Mouse (Mus musculus): ENCODE results near the gene Lipe.

The Lipe gene

DNA sequence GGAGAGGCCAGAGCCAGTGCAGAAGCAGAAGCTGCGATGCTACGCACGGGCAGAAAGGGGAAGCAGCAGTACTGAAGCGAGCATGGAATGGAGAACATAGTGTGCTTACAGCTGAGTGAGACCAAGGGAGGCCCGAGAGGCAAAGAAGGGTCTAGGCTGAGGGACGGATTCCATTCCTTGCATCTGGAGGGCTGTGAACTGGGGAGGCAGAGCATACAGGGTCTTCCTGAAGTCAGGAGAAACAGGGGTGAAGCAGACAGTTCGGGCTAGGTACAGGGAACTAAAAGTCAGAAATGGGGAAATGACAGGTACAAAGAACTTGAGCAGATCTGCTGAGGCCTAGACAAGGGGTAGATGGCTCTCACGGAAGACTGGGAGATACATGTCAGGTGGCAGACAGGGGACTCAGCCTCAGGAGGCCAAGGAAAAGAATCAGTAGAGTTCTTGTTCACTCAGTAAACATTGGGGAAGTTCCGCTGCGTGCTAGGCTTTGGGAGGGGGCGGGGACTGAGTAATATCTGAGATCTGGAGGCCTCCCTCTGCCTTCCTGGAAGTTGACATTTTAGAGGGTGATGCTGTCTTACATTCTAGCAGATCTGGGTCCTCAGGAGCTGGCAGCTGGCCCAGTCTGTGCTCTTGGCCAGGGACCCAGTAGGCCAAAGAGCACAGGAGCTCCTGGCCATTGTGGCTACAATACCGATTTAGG is 12.5 kb downstream of the Lipe start:
- peak; percentile 93 for DNase-seq

DNA sequence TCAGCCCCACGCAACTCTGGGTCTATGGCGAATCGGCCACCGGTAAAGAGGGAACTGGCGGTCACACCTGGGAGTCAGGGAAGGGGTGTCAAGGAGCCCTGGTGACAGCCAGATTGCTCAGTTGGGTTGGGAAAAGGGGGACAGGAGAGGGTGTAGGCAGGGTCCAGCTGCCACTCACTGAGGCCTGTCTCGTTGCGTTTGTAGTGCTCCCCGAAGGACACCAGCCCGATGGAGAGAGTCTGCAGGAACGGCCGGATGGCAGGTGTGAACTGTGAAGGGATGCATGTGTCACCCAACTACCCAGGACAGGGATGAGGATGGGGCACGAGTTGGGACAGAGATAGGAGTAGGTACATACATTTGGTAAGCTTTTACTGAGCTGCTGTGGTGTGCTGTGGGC is 13.3 kb downstream of the Lipe start:
- DNase-seq: no peak

DNA sequence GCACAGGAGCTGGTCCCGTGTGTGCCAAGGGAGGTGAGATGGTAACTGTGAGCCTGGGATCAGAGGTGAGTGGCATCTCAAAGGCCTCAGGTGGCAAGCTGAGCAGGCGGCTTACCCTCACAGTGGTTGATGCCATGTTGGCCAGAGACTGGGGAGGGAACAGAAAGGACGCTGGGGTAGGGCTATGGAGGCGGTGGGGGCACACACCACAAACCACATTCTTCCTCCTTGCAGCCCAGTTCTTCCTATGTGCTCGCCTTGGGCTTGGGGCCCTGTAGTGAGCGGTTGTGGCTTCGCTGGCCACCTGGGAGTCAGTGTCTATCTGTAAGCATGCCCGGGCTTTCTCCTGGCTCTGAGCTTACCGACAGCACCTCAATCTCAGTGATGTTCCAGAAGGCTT is 13.7 kb downstream of the Lipe start:
- DNase-seq: no peak

DNA sequence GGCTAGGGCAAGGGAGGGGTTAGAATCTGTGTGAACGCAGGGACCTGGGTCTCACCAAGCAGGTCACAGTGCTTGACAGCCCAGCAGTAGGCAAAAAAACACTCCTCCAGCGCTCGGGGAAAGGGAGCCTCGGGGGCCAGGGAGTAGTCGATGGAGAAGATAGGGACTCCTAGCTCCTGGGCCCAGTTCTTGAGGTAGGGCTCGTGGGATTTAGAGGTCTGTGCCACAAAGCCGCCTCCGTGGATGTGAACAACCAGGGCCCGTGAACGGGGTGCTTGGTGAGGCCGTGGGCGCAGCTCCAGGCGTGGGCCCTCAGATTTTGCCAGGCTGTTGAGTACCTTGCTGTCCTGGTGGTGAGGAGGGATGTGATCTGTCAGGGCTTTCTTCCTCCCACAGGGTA is 14.2 kb downstream of the Lipe start:
- no peak for DNase-seq

DNA sequence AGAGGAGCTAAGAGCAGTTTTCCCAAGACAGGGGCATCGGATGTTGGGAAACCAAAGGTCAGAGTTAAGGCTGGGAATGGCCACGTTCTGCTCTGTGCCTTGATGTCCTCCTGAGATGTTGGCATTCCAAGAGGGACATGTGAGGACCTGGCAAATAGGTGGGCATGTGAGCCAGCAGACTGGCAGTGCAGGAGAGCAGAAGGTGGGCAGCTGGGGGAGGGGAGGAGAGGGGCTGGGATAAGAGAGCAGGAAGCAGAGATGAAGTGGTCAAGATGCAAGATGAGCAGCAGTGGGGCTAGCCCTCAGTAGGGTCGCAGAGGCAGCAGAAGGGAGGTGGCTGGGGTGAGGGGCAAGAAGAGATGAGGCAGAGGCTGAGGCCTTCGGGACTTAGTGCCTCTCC is 14.6 kb downstream of the Lipe start:
- no peak for DNase-seq

DNA sequence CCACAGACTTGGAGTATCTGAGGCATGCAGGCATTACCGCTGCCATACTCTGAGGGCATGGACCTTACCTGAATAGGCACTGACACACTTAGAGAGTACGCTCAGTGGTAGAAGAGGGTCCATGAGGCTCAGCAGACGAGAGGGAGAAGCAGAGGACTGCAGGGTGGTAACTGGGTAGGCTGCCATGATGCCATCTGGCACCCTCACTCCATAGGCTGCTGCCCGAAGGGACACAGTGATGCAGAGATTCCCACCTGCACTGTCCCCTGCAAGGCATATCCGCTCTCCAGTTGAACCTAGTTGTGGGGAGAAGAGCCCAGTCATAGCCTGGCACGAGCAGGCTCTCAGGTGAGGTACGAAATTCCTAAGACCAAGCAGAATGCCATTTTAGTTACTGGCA is 15.1 kb downstream of the Lipe start:
- DNase-seq: no peak

DNA sequence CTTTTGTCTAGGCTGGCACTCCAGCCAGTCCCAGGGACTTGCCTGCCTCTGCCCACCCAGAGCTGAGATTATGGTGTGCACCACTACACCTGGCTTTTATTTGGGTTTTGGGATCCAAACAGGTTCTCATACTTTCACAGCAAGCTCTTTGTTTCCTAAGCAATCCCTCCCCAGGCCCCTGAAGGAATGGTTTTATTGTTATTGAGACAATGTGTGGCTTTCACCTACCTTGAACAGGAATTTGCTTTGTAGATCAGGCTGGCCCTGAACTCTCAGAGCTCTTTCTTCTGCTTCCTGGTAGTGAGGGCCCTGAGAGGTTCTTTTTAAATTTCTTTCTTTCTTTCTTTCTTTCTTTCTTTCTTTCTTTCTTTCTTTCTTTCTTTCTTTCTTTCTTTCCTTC is 16.0 kb downstream of the Lipe start:
- DNase-seq: no peak

DNA sequence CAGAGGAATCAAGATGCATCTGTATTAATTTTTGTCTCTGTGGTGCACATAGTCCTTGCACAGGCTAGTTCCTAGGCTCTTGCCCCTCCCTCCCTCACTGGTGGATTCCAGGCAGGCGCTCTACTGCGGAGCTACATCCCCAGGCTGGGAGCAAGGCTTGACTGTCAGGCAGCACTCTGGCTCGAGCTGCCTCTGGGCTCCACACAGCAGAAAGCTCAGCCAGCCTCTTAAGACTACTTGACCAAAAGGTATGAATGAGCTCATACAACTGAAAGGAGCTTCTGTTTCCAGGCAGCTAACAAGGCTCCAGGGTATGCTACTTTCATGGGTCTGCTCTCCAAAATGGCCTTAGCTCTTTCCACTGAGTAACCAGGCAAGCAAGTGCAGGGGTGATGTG is 17.2 kb downstream of the Lipe start:
- DNase-seq: peak; percentile 28

DNA sequence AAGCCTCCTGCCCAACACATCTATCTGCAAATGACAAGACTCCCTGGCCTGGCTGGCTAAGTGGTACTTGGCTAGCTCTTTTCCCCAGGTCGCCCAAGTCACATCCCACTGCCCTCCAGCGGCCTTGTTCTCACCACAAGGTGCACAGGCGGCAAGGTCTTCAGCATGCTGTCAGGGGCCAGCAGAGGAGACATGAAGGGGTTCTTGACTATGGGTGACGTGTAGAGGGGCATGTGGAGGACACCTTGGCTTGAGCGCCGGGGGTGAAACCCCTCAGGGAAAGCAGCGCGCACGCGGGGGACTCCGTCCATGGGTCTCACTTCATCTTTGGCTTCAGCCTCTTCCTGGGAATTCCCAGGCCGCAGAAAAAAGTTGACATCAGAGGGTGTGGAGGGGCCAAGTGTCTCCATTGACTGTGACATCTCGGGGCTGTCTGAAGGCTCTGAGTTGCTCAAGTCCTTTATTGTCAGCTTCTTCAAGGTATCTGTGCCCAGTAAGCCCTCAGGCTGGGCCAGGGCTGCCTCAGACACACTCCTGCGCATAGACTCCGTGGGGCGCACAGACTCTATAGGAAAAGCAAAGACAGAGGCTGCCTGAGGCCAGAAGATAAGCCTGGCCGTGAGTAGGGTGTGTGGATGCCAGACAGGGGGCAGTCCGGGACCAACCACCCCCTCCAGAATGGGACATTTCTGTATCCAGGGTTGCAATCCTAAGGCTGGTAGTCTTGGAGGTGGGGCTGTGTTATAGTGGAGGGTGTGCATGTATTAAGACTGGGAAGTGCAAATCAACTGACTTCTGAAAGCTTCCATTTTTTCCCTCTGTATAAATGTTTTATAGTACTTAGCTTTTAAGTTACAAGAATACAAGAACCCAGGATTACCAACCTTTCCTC is 17.9 kb downstream of the Lipe start:
- DNase-seq: peak; percentile 20

DNA sequence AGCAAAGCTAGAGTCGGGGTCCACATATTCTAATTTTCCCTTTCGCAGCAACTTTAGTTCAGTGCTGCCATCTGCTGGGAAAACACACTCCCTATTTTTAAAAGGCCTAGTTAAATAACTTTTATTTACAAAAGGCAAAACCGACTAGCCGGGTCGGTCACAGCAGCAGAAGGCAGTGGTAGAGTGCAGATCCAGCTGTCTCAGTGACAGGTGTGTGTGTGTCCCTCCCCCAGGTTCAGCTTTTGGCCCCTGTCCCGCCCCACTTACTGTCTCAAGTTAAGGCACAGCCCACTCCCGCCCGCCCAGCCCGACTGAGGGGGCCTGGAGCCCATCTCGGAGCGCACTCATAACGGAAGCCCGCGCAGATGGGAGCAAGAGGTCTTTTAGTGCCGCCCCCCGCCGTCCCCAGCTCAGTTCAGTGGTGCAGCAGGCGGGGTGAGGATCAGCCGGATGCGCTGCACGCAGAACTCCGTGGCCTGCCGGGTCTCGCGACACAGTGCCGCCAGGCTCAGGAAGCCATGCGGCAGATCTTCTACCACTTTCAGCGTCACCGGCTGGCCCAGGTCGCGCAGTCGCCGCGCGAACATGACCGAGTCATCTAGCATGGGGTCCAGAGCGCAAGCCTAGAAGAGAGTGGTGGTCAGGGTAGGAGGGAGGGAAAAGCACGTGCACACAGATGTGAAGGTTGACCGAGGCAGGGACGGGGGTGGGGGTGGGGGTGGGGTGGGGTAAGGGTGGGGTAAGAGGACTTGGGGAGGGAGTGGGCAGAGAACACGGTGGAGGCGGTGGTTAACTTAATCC is 18.8 kb downstream of the Lipe start:
- peak; percentile 87 for DNase-seq

DNA sequence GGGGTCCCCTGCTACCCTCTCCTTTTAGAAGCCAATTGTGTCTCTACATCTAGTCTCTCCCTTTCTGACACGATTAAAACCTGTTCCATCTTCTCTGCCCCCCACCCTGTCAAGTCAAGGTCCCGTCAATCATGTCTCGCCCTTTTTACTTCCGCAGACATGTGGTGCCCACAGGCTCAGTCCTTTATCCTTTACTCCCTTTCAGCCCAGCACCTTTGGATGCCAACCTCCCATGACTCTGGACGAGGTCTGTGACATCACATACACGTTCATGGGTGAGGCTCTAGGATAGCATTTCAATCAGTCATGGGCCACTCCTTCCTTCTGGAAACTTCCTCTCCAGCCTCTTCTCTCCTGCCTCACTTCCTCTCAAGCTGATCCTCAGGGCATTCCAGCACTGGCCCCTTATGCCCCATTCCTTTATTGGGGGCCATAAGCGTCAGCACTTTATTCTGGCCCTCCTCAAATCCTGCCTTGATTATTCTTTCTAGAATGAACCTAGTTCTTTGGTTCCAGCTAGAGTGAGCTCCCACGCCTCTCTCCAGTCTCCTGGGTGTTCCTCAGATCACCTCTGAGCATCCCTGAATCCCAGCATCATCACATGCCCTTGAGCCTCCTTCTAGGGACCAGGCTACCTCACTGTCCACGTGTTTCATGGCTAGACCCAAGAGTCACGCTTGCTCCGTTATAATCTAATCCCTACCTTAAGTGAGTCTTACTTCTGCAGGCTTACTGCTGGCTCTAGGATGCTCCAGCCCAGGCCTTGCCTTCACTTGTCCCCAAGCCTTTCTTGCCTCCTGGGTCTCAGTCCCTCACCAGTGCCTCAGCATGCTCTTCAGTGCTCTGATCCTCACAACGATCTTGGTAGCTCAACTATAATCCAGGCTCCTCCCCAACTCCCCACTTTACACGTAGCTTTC is 20.1 kb downstream of the Lipe start:
- DNase-seq: no peak

DNA sequence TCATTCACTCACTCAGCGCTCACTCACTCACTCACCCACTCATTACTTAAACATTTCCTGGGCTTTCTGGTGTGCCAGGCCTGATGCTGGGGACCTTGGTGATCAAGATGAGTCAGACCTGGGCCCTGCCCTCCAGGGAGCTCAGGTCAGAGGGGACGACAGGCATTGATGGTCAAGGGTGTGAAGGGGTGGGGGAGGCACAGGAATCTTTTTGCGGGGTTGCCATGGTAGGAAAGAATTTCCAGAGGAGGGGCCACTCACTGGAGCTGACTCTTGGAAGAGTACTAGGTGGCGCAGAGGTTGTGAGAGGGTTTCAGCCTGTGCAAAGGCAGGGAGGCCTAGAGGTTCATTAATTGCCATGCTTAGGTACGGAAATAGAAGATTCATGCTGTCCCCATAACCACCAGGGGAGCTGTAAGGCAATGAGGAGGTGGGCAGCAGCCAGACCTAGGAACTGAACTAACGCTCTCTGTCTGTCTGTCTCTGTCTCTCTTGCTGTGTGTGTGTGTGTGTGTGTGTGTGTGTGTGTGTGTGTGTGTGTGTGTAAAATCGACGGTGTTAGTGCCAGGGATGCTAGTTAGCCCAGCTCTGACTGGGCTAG is 21.3 kb downstream of the Lipe start:
- DNase-seq: peak; percentile 37

DNA sequence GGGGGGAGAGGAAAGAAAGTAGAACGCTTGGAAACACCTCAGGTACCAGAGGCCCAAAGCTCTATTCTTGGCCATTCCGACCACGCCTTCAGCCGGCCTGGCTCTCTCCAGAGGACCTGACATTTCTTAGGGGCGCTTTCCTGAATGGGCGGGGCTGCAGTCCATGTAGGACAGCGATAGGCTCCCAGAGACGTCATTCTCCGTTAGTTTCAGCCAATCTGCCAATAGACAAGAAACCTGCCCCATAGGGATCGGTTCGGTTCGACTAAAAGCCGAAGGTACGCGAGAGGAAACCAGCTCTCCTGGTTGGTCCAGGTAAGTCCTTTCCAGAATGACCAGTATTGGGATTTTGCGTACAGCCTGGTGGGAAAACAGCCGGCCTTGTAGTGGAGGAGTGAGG is 22.0 kb downstream of the Lipe start:
- peak; percentile 94 for DNase-seq

DNA sequence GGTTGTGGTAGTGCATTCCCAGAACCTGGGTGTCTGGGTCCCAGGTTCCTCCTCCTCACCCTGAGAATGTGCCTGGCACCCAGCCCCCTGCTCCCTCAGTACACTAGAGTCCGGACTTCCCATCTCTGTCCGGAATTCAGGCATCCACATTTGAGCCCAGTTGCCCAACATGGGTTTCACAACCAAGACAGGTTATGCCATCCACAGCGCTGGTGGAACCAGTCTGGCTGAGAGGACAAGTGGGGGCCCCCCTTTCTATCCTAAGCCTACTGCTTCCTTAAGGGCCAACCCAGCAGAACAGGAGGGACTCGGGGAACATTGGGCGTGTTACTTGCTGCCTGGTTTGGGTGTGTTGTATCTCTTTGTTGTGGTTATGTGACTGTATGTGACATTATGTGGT is 26.1 kb downstream of the Lipe start:
- DNase-seq: peak; percentile 58

DNA sequence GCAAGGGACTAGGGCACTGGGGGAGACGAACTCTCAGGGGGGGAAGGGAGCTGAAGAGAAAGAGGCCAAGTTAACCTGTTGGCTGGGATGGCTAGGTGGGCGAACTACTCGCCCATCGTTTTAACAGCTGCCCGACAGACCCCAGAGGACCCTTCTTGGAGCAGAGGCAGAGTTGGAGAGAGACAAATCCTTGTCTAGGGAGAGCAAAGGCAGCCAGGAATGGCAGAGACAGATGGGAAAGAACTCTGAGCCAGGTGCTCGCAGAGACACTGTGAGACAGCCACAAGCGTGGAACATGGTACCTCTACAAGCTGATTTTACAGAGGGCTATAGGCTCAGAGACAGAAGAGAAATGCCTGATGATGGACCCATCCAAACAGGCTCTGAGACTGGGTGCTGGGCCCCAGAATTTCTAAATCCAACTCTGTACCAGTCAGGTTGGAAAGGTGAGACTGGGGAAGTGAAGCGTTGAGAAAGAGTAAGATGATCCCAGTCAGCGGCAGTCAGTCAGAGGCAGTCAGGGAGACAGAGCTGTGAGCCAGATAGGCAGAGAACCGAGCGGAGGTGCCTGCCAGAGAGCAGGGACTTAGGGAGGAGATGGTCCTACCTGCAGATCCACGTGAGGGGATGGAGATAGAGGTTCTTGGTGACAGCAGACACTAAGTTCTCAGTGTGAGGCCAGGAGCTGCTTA is 29.3 kb downstream of the Lipe start, which contains the start of gene Cnfn:
Gene Cnfn, minus strand, starts transcription at position 667 of the 692 bp plus-strand sequence.
- DNase-seq: no peak

DNA sequence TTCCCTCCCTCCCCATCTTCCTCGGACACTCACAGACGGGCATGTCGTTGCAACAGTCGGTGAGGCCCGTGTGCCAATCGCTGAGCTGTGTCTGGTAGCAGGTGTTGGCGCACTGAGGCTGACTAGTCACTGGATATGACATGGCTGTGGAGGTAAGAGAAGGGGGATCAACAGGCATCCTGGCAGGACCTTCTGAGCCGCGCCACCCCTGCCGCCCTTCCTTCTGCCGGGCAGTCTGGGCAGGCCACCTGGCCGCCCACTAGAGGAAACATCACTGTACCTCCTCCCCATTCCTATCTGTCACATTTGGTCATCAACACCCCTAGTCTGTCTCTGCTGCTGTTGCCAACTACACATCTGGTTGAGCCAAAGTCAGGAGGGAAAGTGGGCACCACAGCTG is 30.2 kb downstream of the Lipe start:
- no peak for DNase-seq

DNA sequence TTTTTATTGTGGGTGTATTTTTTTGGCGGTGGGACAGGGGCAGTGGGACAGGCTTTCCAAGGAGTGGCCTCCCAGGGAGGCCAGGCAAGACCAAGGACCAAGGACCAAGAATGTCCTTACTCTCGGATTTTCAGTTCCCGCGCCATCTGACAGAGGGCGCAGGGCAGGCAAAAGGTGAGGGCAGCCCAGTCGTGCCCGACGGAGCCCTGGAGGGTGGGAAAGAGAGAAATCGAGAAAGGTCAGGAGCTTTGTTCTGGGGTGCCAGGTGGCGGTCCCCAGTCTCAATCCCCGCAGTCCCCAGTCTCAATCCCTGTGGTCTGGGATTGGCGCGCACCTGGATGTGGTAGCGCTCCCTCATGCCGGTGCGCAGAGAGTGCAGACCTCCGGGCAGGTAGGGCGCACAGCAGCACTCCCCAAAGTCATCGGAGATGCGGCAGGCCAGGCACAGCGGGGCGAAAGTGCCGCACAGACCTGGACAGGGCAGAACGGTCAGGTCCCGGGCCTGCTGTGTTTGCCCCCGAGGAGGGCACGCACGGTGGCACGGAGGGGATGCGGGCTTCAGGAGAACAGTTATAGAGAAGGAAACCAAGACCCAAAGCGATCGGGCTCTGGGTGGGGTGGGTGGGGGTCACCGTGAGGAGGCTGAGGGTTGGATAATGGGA is 30.7 kb downstream of the Lipe start:
- DNase-seq: peak; percentile 57

DNA sequence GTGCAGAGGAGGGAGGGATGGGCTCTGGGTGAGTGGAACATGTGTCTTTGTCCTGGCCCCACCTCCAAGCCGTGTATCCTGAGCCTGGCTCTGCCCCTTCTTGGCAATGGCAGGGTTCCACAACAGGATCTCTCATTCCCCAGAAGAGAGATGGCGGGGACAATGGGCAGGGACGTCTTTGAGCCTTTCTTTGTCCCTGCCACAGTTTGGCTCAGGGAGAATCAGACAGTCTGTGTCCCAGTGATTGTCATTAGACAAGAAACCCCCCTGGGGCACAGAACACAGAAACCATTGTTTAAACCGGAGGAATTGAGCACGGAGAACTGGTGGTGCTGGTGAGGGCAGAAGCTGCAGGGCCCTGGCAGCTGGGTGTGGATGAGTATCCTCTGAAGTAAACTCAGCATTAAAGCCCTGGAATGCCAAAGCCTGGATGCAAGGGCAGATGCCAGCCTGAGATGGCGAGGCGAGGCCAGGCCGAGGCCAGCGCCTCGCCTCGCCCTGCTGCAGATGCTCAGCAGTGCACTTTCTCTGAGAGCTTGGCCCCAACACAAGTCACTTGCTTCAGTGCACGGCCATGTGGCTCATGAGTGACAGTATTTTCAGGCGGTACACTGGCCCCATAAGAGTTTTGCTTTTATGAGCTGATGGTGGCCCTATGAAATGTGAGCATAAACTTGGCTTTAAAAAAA is 32.4 kb downstream of the Lipe start:
- DNase-seq: peak; percentile 37

DNA sequence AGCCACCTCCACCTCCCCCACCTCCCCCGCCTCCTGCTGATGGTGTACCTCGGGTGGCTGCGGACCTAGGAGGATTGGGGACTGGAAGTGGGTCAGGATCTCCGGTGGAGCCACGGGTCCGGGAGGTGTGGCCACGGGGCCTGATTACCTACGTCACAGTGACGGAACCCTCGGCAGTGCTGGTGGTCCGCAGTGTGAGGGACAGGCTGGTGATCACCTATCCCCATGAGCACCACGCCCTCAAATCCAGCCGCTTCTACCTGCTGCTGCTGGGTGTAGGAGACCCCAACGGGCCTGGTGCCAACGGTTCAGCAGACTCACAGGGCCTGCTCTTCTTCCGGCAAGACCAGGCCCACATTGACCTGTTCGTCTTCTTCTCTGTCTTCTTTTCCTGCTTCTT is 34.9 kb downstream of the Lipe start:
- DNase-seq: no peak

DNA sequence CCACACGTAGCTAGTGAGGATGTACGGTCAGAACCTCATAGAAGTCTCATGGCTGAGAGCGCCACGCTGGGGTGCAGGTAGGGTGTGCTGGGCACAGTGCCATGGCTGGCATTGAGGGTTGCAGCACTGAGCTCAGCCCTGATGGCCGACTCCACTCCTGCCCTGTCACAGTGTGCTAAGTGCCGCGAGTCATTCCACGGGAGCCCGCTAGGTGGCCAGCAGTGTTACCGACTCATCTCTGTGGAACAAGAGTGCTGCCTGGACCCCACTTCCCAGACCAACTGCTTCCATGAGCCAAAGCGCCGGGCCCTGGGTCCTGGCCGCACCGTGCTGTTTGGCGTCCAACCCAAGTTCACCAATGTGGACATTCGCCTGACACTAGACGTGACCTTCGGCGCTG is 35.4 kb downstream of the Lipe start:
- DNase-seq: peak; percentile 49
